Mouse (Mus musculus) G1E (cell line): ENCODE measurements around the gene Zdhhc1. TPM values are rescaled to one million over a fixed set of nuclear protein-coding genes. Genes with fewer than 3 reads are reported as not detected.

Experiments
- ATAC-seq: 2 replicates; pipeline ENCODE4 v1.8.0; 2016; ENCODE audit warnings: mild to moderate bottlenecking; ENCODE audit not compliant: insufficient number of reproducible peaks, poor library complexity, low FRiP score, severe bottlenecking; ENCODE audit errors: extremely low read depth
- DNase-seq: peaks from one replicate; pipeline ENCODE4 v3.0.0; 2012; ENCODE audit warnings: low spot score
- H3K27me3 ChIP-seq: 2 replicates; pipeline ENCODE4 v1.6.1; 2012; ENCODE audit warnings: mild to moderate bottlenecking, low read length, inconsistent platforms; ENCODE audit not compliant: insufficient read depth
- H3K36me3 ChIP-seq: replicated peaks from 2 replicates; pipeline ENCODE3; 2012; ENCODE audit warnings: mild to moderate bottlenecking, inconsistent platforms
- H3K4me1 ChIP-seq: 2 replicates; pipeline ENCODE4 v1.6.1; 2012; ENCODE audit warnings: low read depth, low read length, inconsistent platforms, mixed read lengths; ENCODE audit not compliant: insufficient read depth
- H3K4me3 ChIP-seq: 2 replicates; pipeline ENCODE4 v1.5.1; 2012; ENCODE audit warnings: low read depth, mild to moderate bottlenecking, inconsistent platforms, low read length, moderate library complexity, mixed read lengths
- H3K9me3 ChIP-seq: replicated peaks from 2 replicates; pipeline ENCODE4 v1.6.1; 2012; ENCODE audit warnings: inconsistent platforms
- CTCF ChIP-seq: IDR thresholded peaks from 2 replicates; pipeline ENCODE4 v1.5.1; 2012; ENCODE audit warnings: low read depth, low read length, inconsistent platforms, mixed read lengths
- GATA1 ChIP-seq: IDR thresholded peaks from 2 replicates; pipeline ENCODE4 v1.6.1; 2012; ENCODE audit warnings: borderline replicate concordance, low read length, inconsistent platforms, mixed read lengths
- GATA2 ChIP-seq: IDR thresholded peaks from 2 replicates; pipeline ENCODE4 v1.6.1; 2012; ENCODE audit warnings: low read depth, low read length, inconsistent platforms, borderline replicate concordance
- POLR2AphosphoS5 ChIP-seq: IDR thresholded peaks from 2 replicates; pipeline ENCODE4 v1.6.1; 2012; ENCODE audit warnings: low read depth, low read length, inconsistent platforms; ENCODE audit not compliant: insufficient replicate concordance
- TAL1 ChIP-seq: conservative IDR thresholded peaks from 2 replicates; pipeline ENCODE4 v1.6.1; 2012; ENCODE audit warnings: low read depth, low read length, inconsistent platforms, mixed read lengths
- polyA plus RNA-seq: library from polyadenylated mRNA; stranded (reverse); fragments of >175 nt; gene quantifications from 2 replicates; pipeline ENCODE4 v1.2.3, GENCODE M21; 2012
- total RNA-seq, 2 experiments: library from RNA; stranded (forward) in 1 of 2; stranded (reverse) in 1 of 2; fragments of 200-1000 nt in 1 of 2; fragments of >200 nt in 1 of 2; fragmentation: Nextera tagmentation in 1 of 2; gene quantifications; 2 replicates each; pipeline ENCODE4 v1.2.3; 2014 to 2017

Gene Zdhhc1
- total and polyA plus RNA-seq, 3 experiments, result 0.02 to 0.16 TPM; not detected in 1

- no peak for ATAC-seq
- H3K27me3 ChIP-seq, result peaks cover 44% of the 10 kb centered on the region
- TF ChIP-seq TAL1 (no peak), POLR2AphosphoS5 (no peak), GATA1 (no peak), GATA2 (no peak), CTCF (no peak)
- no peaks in the 10 kb centered on the region for H3K9me3 ChIP-seq
- H3K4me1 ChIP-seq, result no peaks in the 10 kb centered on the region
- DNase-seq, result no peak
- H3K4me3 ChIP-seq, result no peak overlapping the region
- H3K36me3 ChIP-seq, result no peaks in the 10 kb centered on the region
Observed at GRCm38 (mm10) chr8:105469041-105469695, 27.5 kb downstream of the Zdhhc1 start.

GRCm38 (mm10) chr8:105468002-105468720, 28.5 kb downstream of the Zdhhc1 start:
- no peak for TF ChIP-seq GATA1
- no peak for TF ChIP-seq TAL1
- TF ChIP-seq POLR2AphosphoS5, result no peak
- no peak for TF ChIP-seq CTCF
- no peak overlapping the region for H3K4me3 ChIP-seq
- H3K27me3 ChIP-seq, result peaks cover 39% of the 10 kb centered on the region
- DNase-seq (no peak), ATAC-seq (no peak)
- H3K36me3 ChIP-seq, result no peaks in the 10 kb centered on the region
- H3K4me1 ChIP-seq, result no peaks in the 10 kb centered on the region
- H3K9me3 ChIP-seq, result no peaks in the 10 kb centered on the region

GRCm38 (mm10) chr8:105467396-105467985, 29.2 kb downstream of the Zdhhc1 start:
- Histone ChIP-seq H3K36me3 (no peaks in the 10 kb centered on the region), H3K9me3 (no peaks in the 10 kb centered on the region), H3K4me1 (no peaks in the 10 kb centered on the region), H3K27me3 (peaks cover 34% of the 10 kb centered on the region), H3K4me3 (no peak overlapping the region)
- DNase-seq, result no peak
- no peak for ATAC-seq
- TF ChIP-seq CTCF, result no peak
- TF ChIP-seq GATA2, result no peak
- TF ChIP-seq GATA1, result no peak
- TF ChIP-seq TAL1, result no peak
- TF ChIP-seq POLR2AphosphoS5, result no peak

- no peak for DNase-seq
- H3K9me3 ChIP-seq, result no peaks in the 10 kb centered on the region
- H3K4me3 ChIP-seq, result no peak overlapping the region
- no peaks in the 10 kb centered on the region for H3K4me1 ChIP-seq
- H3K36me3 ChIP-seq, result no peaks in the 10 kb centered on the region
- no peak for TF ChIP-seq CTCF
- TF ChIP-seq GATA2, result no peak
- TF ChIP-seq TAL1, result no peak
- no peak for TF ChIP-seq POLR2AphosphoS5
- TF ChIP-seq GATA1, result no peak
- peaks cover 32% of the 10 kb centered on the region for H3K27me3 ChIP-seq
- no peak; the same call in 1 of the 2 replicates for ATAC-seq
Observed at GRCm38 (mm10) chr8:105466700-105467291, 29.9 kb downstream of the Zdhhc1 start.

GRCm38 (mm10) chr8:105466246-105466645, 30.5 kb downstream of the Zdhhc1 start:
- Histone ChIP-seq H3K9me3 (no peaks in the 10 kb centered on the region), H3K27me3 (peaks cover 30% of the 10 kb centered on the region), H3K36me3 (no peaks in the 10 kb centered on the region), H3K4me3 (no peak overlapping the region), H3K4me1 (no peaks in the 10 kb centered on the region)
- ATAC-seq (no peak), DNase-seq (no peak)
- TF ChIP-seq POLR2AphosphoS5, result no peak
- TF ChIP-seq TAL1, result no peak
- TF ChIP-seq CTCF, result no peak
- no peak for TF ChIP-seq GATA1
- no peak for TF ChIP-seq GATA2

GRCm38 (mm10) chr8:105464595-105464994, 32.1 kb downstream of the Zdhhc1 start:
- ATAC-seq (no peak), DNase-seq (no peak)
- H3K4me1 ChIP-seq, result no peaks in the 10 kb centered on the region
- TF ChIP-seq CTCF (no peak), TAL1 (no peak), POLR2AphosphoS5 (no peak), GATA2 (no peak), GATA1 (no peak)
- peaks cover 28% of the 10 kb centered on the region for H3K27me3 ChIP-seq
- no peak overlapping the region for H3K4me3 ChIP-seq
- no peaks in the 10 kb centered on the region for H3K36me3 ChIP-seq
- no peaks in the 10 kb centered on the region for H3K9me3 ChIP-seq
